Mouse (Mus musculus) limb, embryonic 14.5 days (tissue): ENCODE measurements at regions not wholly inside any gene's neighbourhood (a gene's known extent, or its start where the extent isn't known, plus 50 kb on each side); places are given as distances from the start of the nearest gene placed in this dataset.

Experiments used
- ATAC-seq: fragments of 200-750 bp; cut with Nextera tagmentation; 2 replicates; pipeline ENCODE4 v1.8.0; 2017; ENCODE audit warnings: low read depth, moderate number of reproducible peaks, moderate TSS enrichment; ENCODE audit not compliant: low FRiP score
- DNase-seq: peaks from one replicate; pipeline ENCODE4 v3.0.0-alpha.2; 2015; ENCODE audit warnings: low spot score
- H3K27ac ChIP-seq: fragments of 300-500 bp; sonication (generic); replicated peaks from 2 replicates; pipeline ENCODE4 v1.5.1; 2014; ENCODE audit warnings: low read depth, mild to moderate bottlenecking, low read length, moderate library complexity, mixed read lengths
- H3K27me3 ChIP-seq: fragments of 300-500 bp; sonication (generic); 2 replicates; pipeline ENCODE4 v1.6.1; 2014; ENCODE audit warnings: low read length, mixed read lengths; ENCODE audit not compliant: control insufficient read depth, insufficient read depth
- H3K36me3 ChIP-seq: fragments of 300-500 bp; sonication (generic); 2 replicates; pipeline ENCODE4 v1.6.1; 2014; ENCODE audit warnings: mild to moderate bottlenecking, low read length, moderate library complexity, mixed read lengths; ENCODE audit not compliant: control insufficient read depth, insufficient read depth
- H3K4me1 ChIP-seq: fragments of 300-500 bp; sonication (generic); 2 replicates; pipeline ENCODE4 v1.6.1; 2014; ENCODE audit warnings: antibody characterized with exemption, low read length, mixed read lengths; ENCODE audit not compliant: control insufficient read depth, insufficient read depth
- H3K4me2 ChIP-seq: fragments of 300-500 bp; sonication (generic); replicated peaks from 2 replicates; pipeline ENCODE4 v1.6.1; 2014; ENCODE audit warnings: low read depth, mild to moderate bottlenecking, low read length, moderate library complexity; ENCODE audit not compliant: severe bottlenecking
- H3K4me3 ChIP-seq: fragments of 300-500 bp; sonication (generic); replicated peaks from 2 replicates; pipeline ENCODE4 v1.5.1; 2014; ENCODE audit warnings: low read length
- H3K9ac ChIP-seq: fragments of 300-500 bp; sonication (generic); 2 replicates; pipeline ENCODE4 v1.6.1; 2014; ENCODE audit warnings: mild to moderate bottlenecking, low read depth, low read length, moderate library complexity; ENCODE audit not compliant: severe bottlenecking
- H3K9me3 ChIP-seq: fragments of 300-500 bp; sonication (generic); 2 replicates; pipeline ENCODE4 v1.6.1; 2016; ENCODE audit warnings: low read length; ENCODE audit not compliant: control insufficient read depth
- POLR2A ChIP-seq: fragments of 200-500 bp; IDR thresholded peaks from 2 replicates; pipeline ENCODE4 v1.8.0; 2012; ENCODE audit warnings: inconsistent platforms, mild to moderate bottlenecking, moderate library complexity, borderline replicate concordance; ENCODE audit not compliant: insufficient read depth, insufficient read length; ENCODE audit errors: extremely low read depth
- WGBS: fragments of 180-500 bp; shearing (Covaris S2); extraction: QIAGEN DNeasy Blood & Tissue Kit; methylation state at CpG from one replicate; pipeline ENCODE4 v1.1.7; 2014; 5-methylcytosine and 5-hydroxymethylcytosine counted together

DNA sequence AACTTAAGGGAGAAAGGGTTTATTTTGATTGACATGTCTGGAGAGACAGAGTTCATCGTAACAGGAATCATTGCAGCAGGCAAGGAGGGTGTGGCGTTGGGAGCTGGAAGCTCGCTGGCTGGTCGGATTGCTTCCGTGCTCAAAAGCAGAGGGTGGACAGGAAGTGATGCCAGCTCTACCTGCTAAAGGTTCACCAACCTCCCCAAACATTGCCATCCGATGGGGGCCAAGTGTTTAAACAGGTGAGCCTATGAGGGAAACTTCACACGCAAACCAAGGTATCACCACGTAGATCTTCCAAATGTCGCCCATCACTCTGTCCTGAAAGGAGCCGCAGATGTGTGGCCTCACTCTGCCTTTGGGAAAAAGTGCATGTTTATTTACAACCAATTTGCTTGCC lies 162.3 kb upstream of the 3110018I06Rik start:
- H3K4me2 ChIP-seq = no peak overlapping the region
- H3K4me3 ChIP-seq = no peak overlapping the region
- H3K9ac ChIP-seq = no peak overlapping the region
- H3K27ac ChIP-seq = no peak overlapping the region
- DNase-seq (no peak), ATAC-seq (no peak)
- H3K27me3 ChIP-seq = no peaks in the 10 kb centered on the region
- 98% methylated on average over 10 of the region's 10 CpGs for WGBS
- H3K9me3 ChIP-seq = no peaks in the 10 kb centered on the region
- TF ChIP-seq POLR2A = no peak
- H3K36me3 ChIP-seq = no peaks in the 10 kb centered on the region
- H3K4me1 ChIP-seq = no peaks in the 10 kb centered on the region

DNA sequence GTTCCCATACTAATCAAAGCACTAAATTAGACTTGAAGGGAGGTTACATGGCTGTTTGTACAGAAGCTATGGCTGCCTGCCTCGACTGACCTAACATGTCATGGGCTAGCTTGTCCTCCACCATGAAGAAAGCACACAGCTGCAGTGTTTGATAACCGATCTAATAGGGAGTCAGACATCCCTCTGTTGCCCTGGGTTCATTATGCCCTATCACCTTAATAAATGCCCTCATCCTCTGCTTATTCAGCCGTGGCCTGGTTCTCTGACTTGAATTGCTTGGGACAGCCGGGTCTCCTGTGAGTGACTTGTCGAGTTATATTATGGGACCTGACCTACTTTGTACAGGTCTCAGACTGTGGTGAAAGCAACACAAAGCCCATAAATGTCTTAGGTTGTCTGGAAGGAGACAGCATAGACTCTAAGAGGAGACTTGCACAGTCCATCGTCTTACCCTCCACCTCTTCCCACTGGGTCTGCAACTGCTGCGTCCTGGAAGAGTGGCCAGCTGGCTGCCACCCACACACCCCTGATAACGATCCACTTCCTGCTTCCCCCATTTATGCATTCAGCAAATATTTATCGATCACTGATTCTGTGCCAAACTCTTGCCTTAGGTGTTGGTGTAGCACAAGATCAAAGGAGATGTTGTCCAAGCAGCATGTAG lies 161.2 kb upstream of the 3110018I06Rik start:
- WGBS = 69% methylated on average over 9 of the region's 9 CpGs
- no peak for TF ChIP-seq POLR2A
- Histone ChIP-seq H3K27me3 (no peaks in the 10 kb centered on the region), H3K9ac (no peak overlapping the region), H3K4me3 (no peak overlapping the region), H3K27ac (no peak overlapping the region), H3K9me3 (no peaks in the 10 kb centered on the region), H3K4me2 (no peak overlapping the region), H3K36me3 (no peaks in the 10 kb centered on the region), H3K4me1 (no peaks in the 10 kb centered on the region)
- ATAC-seq = no peak
- no peak for DNase-seq

DNA sequence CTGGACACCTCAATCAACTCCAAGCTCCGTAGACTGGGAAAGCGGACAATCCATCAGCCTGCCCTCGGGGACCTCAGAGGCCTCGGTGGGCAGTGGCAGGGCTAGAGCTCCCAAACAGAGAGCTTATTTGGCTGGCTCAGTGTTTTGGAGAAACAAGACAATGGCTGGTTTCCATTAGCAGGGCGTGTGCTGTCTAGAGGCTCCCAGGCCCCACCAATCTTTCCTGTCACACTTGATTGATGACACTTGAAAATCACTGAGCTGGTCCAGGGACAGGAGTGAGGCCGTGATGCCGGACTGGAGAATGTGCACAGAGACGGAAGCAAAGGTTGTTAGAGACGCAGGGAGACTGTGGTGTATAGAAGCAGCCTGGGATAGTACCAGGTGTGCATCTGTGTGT lies 159.4 kb upstream of the 3110018I06Rik start:
- Histone ChIP-seq H3K4me3 (no peak overlapping the region), H3K9ac (no peak overlapping the region), H3K4me2 (no peak overlapping the region), H3K4me1 (no peaks in the 10 kb centered on the region), H3K27me3 (no peaks in the 10 kb centered on the region), H3K36me3 (no peaks in the 10 kb centered on the region), H3K9me3 (no peaks in the 10 kb centered on the region), H3K27ac (no peak overlapping the region)
- 12% methylated on average over 9 of the region's 9 CpGs for WGBS
- ATAC-seq (no peak), DNase-seq (peak; percentile 3)
- TF ChIP-seq POLR2A = no peak

DNA sequence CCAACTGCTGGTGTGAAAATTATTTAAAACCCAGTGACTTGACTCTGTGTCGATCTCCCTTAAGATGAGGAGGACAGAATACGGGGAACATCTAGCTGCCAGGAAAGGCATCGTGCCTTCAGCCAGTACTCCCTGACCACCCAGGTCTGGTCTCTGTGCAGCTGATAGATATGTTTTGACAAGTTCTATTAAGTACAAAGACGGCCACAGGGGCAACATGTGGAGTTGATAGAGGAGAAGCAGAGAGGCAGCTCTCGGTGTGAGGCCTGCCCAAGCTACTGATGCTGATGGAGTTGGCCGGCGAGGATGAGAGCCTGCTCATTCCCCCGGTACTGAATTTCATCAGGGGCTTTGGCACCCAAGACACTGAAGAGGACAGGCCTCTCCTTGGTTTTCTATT lies 154.1 kb upstream of the 3110018I06Rik start:
- Histone ChIP-seq H3K4me3 (no peak overlapping the region), H3K9me3 (no peaks in the 10 kb centered on the region), H3K4me2 (no peak overlapping the region), H3K4me1 (no peaks in the 10 kb centered on the region), H3K27me3 (no peaks in the 10 kb centered on the region), H3K36me3 (no peaks in the 10 kb centered on the region), H3K27ac (no peak overlapping the region; the same call in 1 of the 2 replicates), H3K9ac (no peak overlapping the region)
- no peak for ATAC-seq
- no peak for DNase-seq
- 52% methylated on average over 8 of the region's 8 CpGs for WGBS
- no peak for TF ChIP-seq POLR2A

DNA sequence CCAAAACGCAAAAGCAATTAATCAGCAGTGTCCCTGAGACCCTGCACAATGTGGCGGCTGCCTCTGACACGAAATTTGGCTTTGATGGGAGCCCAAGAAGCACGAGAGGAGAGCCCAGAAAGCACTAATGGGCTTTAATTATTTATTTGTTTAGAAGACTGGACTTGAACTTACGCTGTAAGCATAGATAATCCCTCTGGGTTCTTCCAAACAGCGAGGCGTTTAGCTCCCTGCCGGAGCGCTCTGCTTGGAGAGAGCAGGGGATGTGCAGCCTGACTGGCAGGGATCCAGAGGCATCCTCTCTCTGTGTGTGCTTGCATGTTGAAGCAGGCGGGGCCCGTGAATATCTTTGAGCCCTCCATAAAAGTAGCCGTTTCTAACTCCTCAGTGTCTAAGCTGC lies 153.3 kb upstream of the 3110018I06Rik start:
- no peak overlapping the region for H3K9ac ChIP-seq
- WGBS = 60% methylated on average over 12 of the region's 12 CpGs
- H3K4me3 ChIP-seq = no peak overlapping the region
- H3K27ac ChIP-seq = no peak overlapping the region
- TF ChIP-seq POLR2A = no peak
- ATAC-seq (no peak), DNase-seq (peak; percentile 54)
- no peak overlapping the region for H3K4me2 ChIP-seq
- H3K36me3 ChIP-seq = no peaks in the 10 kb centered on the region
- no peaks in the 10 kb centered on the region for H3K27me3 ChIP-seq
- no peaks in the 10 kb centered on the region for H3K4me1 ChIP-seq
- no peaks in the 10 kb centered on the region for H3K9me3 ChIP-seq

DNA sequence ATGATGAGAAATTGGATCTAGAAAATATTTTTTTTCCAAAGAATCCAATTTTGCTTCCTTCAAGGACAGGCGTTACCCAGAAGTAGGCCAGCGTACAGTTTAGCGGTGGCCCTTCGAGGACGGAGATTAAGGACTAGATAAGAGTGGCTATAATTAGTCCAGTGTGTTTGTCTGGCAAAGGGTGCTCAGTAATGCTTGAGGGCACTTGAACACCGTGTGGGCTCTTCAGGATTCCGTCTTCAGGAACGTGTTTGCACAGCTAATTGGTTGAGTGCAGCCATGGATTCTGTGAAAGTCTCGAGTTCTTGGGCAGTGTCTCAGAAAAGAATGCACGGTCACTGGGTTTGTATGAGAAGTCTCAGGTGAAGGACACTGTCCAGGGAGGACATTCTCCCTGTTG lies 149.7 kb upstream of the 3110018I06Rik start:
- no peaks in the 10 kb centered on the region for H3K27me3 ChIP-seq
- H3K27ac ChIP-seq = no peak overlapping the region
- H3K9ac ChIP-seq = no peak overlapping the region
- no peaks in the 10 kb centered on the region for H3K4me1 ChIP-seq
- H3K9me3 ChIP-seq = no peaks in the 10 kb centered on the region
- no peak overlapping the region for H3K4me3 ChIP-seq
- no peak for TF ChIP-seq POLR2A
- H3K36me3 ChIP-seq = no peaks in the 10 kb centered on the region
- no peak for ATAC-seq
- WGBS = 68% methylated on average over 10 of the region's 10 CpGs
- DNase-seq = no peak
- no peak overlapping the region for H3K4me2 ChIP-seq
